In genomic region chr9:67274296-67274695, GRCm38 (mm10) we compare ENCODE assay signal across 10 mouse cellular contexts.
DNase-seq lines count a peak whose midpoint lies in the region; ATAC-seq and TF ChIP-seq lines count a peak whose summit lies in the region.
"Had no signal": no experiment of that assay in that cellular context is flagged by ENCODE, and none has a peak within 500 bp of the region (broad histone marks: within the 10 kb centered on the region; RNA-seq: fewer than 3 reads in every experiment).

No protein-coding gene starts in this region.

- no peaks in the 10 kb centered on the region for H3K79me2 ChIP-seq in C2C12 (ENCODE audit: control insufficient read depth, insufficient read depth)

- no peak for ATAC-seq in cerebellum, adult (ENCODE audit: insufficient number of reproducible peaks, low FRiP score, low TSS enrichment)
- ATAC-seq in embryonic facial prominence, embryonic 14.5 days (ENCODE audit: low read depth): no peak
- no peak for ATAC-seq in midbrain, embryonic 15.5 days (replicated peaks)
- ATAC-seq in megakaryocyte-erythroid progenitor cell, adult 5-6 weeks (replicated peaks; ENCODE audit: low FRiP score, low TSS enrichment, poor library complexity, severe bottlenecking): no peak

- H3K79me3 ChIP-seq in C2C12 (ENCODE audit: low read depth): no peaks in the 10 kb centered on the region

- no peak overlapping the region for H3K9ac ChIP-seq in embryonic facial prominence, embryonic 14.5 days (ENCODE audit: low read depth, low read length)
- H3K9ac ChIP-seq in midbrain, embryonic 15.5 days: no peak overlapping the region
- H3K9ac ChIP-seq: lung, embryonic 15.5 days had no signal

- no peaks in the 10 kb centered on the region for H3K9me3 ChIP-seq in embryonic facial prominence, embryonic 14.5 days (ENCODE audit: control insufficient read depth, low read length)
- no peaks in the 10 kb centered on the region for H3K9me3 ChIP-seq in midbrain, embryonic 15.5 days
- H3K9me3 ChIP-seq: lung, embryonic 15.5 days had no signal

- TF ChIP-seq CTCF in cerebellum, adult 2 months (IDR thresholded peaks at IDR 0.05; ENCODE audit: borderline replicate concordance, insufficient read depth, low read depth, low read length): peak; percentile 24; the same call in 1 of the 2 replicates
- TF ChIP-seq CTCF in C2C12 (IDR thresholded peaks at IDR 0.05; ENCODE audit: control insufficient read depth, insufficient read depth, insufficient read length): peak; percentile 28

- 25% methylated on average over 3 of the region's 3 CpGs for WGBS in cerebellum, adult 2 months
- 56% methylated on average over 3 of the region's 3 CpGs for WGBS in embryonic facial prominence, embryonic 14.5 days
- 44% methylated on average over 3 of the region's 3 CpGs for WGBS in midbrain, embryonic 15.5 days

- DNase-seq in cerebellum, adult 2 months: no peak
- peak; percentile 34 for DNase-seq in kidney, postnatal 10 days
- no peak for DNase-seq in kidney, adult 11 months
- DNase-seq in embryonic facial prominence, embryonic 14.5 days (ENCODE audit: low spot score): peak; percentile 23
- DNase-seq: cerebellum, postnatal 36 days had no signal

- H3K4me2 ChIP-seq in embryonic facial prominence, embryonic 14.5 days (ENCODE audit: low read depth, low read length): no peak overlapping the region
- no peak overlapping the region for H3K4me2 ChIP-seq in midbrain, embryonic 15.5 days
- H3K4me2 ChIP-seq: lung, embryonic 15.5 days had no signal

- H3K4me1 ChIP-seq in cerebellum, adult 2 months (ENCODE audit: control insufficient read depth, insufficient read depth, low read length): no peaks in the 10 kb centered on the region
- H3K4me1 ChIP-seq in embryonic facial prominence, embryonic 14.5 days (ENCODE audit: control insufficient read depth, insufficient read depth, low read length): peaks cover 25% of the 10 kb centered on the region
- no peaks in the 10 kb centered on the region for H3K4me1 ChIP-seq in midbrain, embryonic 15.5 days

- H3K4me3 ChIP-seq in cerebellum, adult 2 months (replicated peaks; ENCODE audit: insufficient read depth, low read depth, low read length): no peak overlapping the region
- H3K4me3 ChIP-seq in C2C12 (ENCODE audit: insufficient read depth, poor library complexity, severe bottlenecking): no peak overlapping the region
- H3K4me3 ChIP-seq in embryonic facial prominence, embryonic 14.5 days (ENCODE audit: low read depth, low read length): no peak overlapping the region
- no peak overlapping the region for H3K4me3 ChIP-seq in midbrain, embryonic 15.5 days
- H3K4me3 ChIP-seq: lung, embryonic 15.5 days had no signal

- no peaks in the 10 kb centered on the region for H3K36me3 ChIP-seq in C2C12 (ENCODE audit: control insufficient read depth, insufficient read depth)
- peaks cover 18% of the 10 kb centered on the region; the same call in 1 of the 2 replicates for H3K36me3 ChIP-seq in embryonic facial prominence, embryonic 14.5 days (ENCODE audit: control insufficient read depth, insufficient read depth, low read length)
- no peaks in the 10 kb centered on the region for H3K36me3 ChIP-seq in midbrain, embryonic 15.5 days (replicated peaks)
- H3K36me3 ChIP-seq: lung, embryonic 15.5 days had no signal

- H3K27me3 ChIP-seq in cerebellum, adult 2 months (ENCODE audit: control insufficient read depth, insufficient read depth, low read length): no peaks in the 10 kb centered on the region
- H3K27me3 ChIP-seq in C2C12 (ENCODE audit: control insufficient read depth, insufficient read depth, insufficient read length): no peaks in the 10 kb centered on the region
- H3K27me3 ChIP-seq in embryonic facial prominence, embryonic 14.5 days (replicated peaks; ENCODE audit: control insufficient read depth, insufficient read depth, low read length): no peaks in the 10 kb centered on the region
- no peaks in the 10 kb centered on the region for H3K27me3 ChIP-seq in midbrain, embryonic 15.5 days (replicated peaks)

- no peak overlapping the region for H3ac ChIP-seq in C2C12 (ENCODE audit: control insufficient read depth, insufficient read length, low read depth)

- TF ChIP-seq POLR2A in cerebellum, adult 2 months (IDR thresholded peaks at IDR 0.05; ENCODE audit: borderline replicate concordance, insufficient read depth, low read length): no peak

- no peak overlapping the region for H3K27ac ChIP-seq in cerebellum, adult 2 months (ENCODE audit: insufficient read depth, low read length)
- no peak overlapping the region for H3K27ac ChIP-seq in embryonic facial prominence, embryonic 14.5 days (replicated peaks; ENCODE audit: low read depth, low read length)
- no peak overlapping the region for H3K27ac ChIP-seq in midbrain, embryonic 15.5 days
- H3K27ac ChIP-seq: lung, embryonic 15.5 days had no signal

TF ChIP-seq in C2C12, 6 proteins besides CTCF, POLR2A, EP300 and RAD21:
- TF ChIP-seq FOSL1 (IDR thresholded peaks at IDR 0.05; ENCODE audit: insufficient read depth, low read length, poor library complexity, severe bottlenecking): no peak
- no peak for TF ChIP-seq USF1 (IDR thresholded peaks at IDR 0.05; ENCODE audit: low read depth)
- TF ChIP-seq CEBPB (IDR thresholded peaks at IDR 0.05; ENCODE audit: low read depth): no peak
- TF ChIP-seq MYOD1 (IDR thresholded peaks at IDR 0.05; ENCODE audit: control insufficient read depth, insufficient read length, low read depth): no peak
- TF ChIP-seq MAX (IDR thresholded peaks at IDR 0.05): no peak
- TF ChIP-seq MYOG (IDR thresholded peaks at IDR 0.05; ENCODE audit: control insufficient read depth, extremely low read depth, insufficient read length): no peak

Comparison
In these comparisons a context has a peak if more than half of its experiments do, and no peak if none do; other contexts are left out.
1. DNase-seq: peak in kidney, postnatal 10 days (single experiment) and embryonic facial prominence, embryonic 14.5 days (single experiment); none in cerebellum, adult 2 months (0 of 2) and kidney, adult 11 months (single experiment).